Mouse (Mus musculus) central nervous system, embryonic 11.5 days (tissue): ENCODE data around the gene Cers1. TPM values are rescaled to one million over a fixed set of nuclear protein-coding genes. Genes with fewer than 3 reads are reported as not detected.

ENCODE experiments used
- polyA plus RNA-seq: library from polyadenylated mRNA; depleted of rRNA; stranded (reverse); fragments of >200 nt; gene quantifications from 2 replicates; pipeline ENCODE4 v1.2.3, GENCODE M21; 2012; rRNA removed

The Cers1 gene
- polyA plus RNA-seq: 6.7 and 8.8 TPM in 2 replicates

DNA sequence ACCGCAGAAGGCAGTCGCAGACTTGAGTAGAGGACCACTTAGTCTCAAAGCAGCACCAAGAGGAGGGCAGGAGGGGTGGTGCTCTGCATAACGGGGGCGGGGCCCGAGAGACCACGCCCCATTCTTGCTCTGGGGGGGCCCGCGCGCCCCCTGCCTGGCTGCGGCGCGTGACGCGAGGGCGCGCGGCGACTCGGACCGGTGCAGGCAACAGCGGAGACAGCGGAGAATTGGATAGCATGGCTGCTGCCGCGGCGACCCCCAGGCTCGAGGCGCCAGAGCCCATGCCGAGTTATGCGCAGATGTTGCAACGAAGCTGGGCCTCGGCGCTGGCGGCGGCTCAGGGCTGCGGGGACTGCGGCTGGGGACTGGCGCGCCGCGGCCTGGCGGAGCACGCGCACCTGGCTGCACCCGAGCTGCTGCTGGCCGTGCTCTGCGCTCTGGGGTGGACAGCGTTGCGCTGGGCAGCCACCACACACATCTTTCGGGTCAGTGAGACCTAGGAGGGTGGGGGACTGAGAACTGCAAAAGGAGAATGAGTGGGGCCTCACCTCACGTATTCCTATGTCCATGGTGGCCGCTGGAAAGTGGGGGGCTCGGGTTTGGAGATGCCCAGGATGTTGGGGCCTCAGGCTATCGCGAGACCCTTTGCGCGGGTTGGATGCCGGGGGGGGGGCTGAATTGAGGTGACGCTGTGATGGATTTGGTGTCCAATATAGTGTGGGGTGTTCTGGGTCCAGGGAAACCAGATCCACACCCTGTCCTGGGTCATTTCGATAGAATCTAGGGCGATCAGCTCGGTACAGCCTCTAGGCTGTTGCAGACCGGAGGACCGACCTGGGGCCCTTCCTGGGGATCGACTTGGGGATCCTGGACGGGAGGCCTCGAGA is at the start of gene Cers1:
Cers1 (plus strand) TSS at position 152 of the 887 bp plus-strand sequence.

DNA sequence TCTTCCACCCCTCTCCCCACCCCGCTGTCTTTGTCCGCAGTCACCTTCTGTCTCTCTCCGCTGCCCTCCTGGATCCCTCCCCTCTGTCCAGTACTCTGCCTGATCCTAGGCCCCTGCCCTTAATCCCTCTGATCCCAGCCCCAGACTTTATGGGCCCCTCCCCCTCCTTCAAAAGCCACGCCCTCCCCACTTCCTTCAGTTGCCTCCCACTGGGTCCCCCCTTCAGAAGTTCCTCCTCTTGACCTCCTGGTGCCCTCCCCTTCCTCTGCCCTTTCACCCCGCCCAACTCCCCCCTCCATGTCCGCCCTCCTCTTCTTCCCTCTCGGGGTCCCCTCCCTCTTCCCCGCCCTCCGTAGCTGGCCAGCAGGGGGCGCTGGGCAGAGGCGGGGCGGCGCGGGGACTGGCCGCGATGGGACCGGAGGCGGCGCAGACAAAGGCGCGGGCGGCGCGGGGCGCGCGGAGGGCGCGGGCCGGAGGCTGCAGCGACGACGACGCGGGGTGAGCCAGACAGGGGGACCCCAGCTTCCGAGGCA is 32.9 kb upstream of the Cers1 start, which contains the start of gene Homer3:
Homer3 (plus strand) TSS at position 225 of the 533 bp plus-strand sequence.

DNA sequence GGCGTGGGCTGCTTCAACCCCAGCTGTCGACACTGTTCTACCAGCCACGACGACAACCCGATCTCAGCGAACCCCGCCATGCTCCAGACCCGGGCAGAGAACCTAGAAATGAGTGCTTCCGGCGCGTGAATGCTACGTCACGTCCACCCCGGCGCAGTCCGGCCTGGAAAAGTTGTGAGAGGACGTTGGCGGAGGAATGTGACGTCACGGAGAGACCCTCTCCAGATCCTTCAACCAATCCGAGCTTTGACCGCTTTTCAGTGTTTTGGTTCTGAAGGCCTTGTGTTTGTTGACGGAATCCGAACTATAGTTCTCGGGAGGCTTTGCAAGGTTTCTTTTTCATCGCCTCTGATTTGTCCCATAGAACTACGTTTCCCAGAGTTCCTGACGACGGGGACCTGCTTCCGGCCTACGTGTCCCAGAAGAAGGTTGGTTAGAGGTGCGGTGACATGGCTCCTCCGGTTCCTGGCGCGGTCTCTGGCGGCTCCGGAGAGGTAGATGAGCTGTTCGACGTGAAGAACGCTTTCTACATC is 13.2 kb upstream of the Cers1 start, which contains the start of the genes Ddx49 and Cope:
Ddx49 (minus strand) TSS at position 132 of the 533 bp plus-strand sequence.
Cope (plus strand) TSS at position 161 of the 533 bp plus-strand sequence.

DNA sequence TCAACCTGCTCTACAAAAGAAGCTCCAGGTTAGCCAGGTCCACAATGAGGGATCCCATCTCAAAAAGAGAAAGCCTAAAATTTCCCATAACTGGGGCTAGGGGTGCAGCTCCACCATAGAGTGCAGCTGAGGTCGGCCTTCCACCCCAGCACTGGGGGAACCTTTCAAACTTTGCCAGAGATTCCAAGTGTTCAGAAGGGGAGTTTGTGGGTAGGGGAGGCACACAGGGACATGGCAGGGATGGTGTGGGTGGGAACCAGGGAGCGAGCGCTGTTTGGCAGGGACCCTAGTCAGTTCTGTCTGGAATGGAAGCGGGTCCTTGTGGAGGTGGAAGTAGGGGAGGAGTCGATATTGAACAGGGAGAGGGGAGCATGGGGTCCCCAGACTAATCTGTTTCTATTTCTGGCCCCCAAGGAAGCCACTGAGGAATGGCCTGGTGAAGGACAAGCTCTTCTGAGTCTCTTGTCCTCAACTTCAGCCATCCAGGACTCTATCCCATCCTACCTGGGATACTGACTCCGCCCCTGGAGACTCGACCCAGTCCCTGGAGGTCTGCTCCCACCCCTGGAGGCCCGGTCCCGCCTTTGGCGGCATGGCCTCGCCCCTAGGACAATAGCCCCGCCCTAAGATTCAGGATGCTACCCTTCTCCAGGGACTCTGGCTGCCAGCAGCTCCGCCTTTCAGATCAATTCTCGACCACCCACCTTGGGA is 13.7 kb downstream of the Cers1 start, which contains the start of gene Gdf1:
Gdf1 (plus strand) TSS at position 694 of the 711 bp plus-strand sequence.

DNA sequence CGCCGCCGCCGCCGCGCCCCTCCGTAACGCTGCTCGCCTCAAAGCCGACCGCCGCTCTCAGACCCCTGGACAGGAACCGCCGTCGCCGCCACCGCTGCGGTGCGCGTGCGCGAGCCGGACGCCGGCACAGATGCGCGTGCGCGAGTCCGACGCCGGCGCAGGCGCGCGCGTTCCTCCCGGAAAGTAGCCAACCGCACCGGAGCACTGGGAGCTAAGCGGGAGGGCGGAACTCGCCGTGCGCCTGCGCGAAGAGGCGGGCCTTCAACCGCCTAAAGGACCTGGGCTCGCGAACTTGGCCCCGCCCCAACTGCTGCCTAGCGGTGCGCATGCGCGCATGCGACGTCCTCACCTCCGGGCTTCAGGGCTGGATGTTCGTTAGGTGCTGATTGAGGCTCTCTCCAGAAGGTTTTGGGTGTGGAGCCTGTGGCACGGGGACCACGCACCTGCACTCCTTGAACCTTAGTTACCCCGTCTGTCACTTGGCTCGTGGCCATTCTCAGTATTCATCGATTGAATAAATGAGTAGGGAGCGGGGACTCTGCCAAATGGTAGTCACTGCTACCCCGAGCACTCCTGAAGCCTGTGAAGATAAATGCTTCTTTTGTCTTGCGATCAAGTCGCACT is 37.7 kb downstream of the Cers1 start, which contains the start of gene Upf1:
Upf1 (minus strand) TSS at position 85 of the 624 bp plus-strand sequence.

DNA sequence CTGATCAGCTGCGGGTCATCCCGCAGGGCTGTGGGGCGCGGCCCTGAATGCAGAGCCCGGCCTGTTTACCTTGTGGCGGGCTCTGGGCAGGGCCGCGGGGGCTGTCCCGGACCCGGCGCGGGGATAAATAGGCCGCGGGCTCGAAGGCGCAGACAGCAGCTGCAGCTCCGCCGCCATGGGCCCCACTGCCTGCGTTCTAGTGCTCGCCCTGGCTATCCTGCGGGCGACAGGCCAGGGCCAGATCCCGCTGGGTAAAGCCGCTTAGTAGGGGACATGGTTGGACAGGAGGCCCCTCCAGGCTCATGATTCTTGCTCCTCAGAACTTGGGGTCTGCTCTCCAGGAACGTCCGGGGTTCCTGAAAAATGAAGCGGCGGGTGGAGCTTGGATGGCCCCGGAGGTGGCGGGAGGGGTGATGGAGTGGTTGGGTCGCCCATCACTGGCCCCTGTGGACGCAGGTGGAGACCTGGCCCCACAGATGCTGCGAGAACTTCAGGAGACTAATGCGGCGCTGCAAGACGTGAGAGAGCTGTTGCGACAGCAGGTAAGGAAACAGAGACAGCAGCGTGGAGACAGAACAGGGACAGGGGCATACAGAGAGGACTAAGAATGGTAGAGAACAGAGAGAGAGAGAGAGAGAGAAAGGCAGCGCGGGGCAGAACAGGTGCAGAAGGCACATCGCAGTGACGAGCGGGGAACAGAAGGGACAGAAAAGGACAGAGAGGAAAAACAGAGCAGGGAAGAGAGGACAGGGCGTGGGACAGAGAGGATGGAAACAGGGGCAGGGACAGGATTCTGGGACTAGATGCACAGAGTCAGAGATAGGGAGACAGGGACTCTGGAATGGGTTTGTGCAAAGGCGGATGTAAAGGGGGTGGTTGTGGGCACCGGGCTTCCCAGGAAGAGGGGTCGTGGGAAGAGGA is 58.1 kb downstream of the Cers1 start, which contains the start of gene Comp:
Comp (plus strand) TSS at position 162 of the 921 bp plus-strand sequence.

Other genes with a start within 250 kb of the Cers1 start
- 4.4 and 5.1 TPM in 2 replicates for gene Tm6sf2, start 242.9 kb upstream of the Cers1 start, polyA plus RNA-seq
- gene Hapln4, start 232.3 kb upstream of the Cers1 start, polyA plus RNA-seq: 0.08 and 0.17 TPM in 2 replicates
- 24.0 and 32.7 TPM in 2 replicates for gene Ncan, start 194.9 kb upstream of the Cers1 start, polyA plus RNA-seq
- gene Nr2c2ap, start 184.4 kb upstream of the Cers1 start, polyA plus RNA-seq: 14.4 and 18.8 TPM in 2 replicates
- gene Rfxank, start 176.6 kb upstream of the Cers1 start, polyA plus RNA-seq: 21.7 and 26.6 TPM in 2 replicates
- 48.8 and 80.2 TPM in 2 replicates for gene Borcs8, start 176.3 kb upstream of the Cers1 start, polyA plus RNA-seq
- gene Mef2b, start 176.1 kb upstream of the Cers1 start, polyA plus RNA-seq: 0.25 and 0.31 TPM in 2 replicates
- 80.2 and 80.4 TPM in 2 replicates for gene Tmem161a, start 143.4 kb upstream of the Cers1 start, polyA plus RNA-seq
- 8.8 and 12.3 TPM in 2 replicates for gene Slc25a42, start 103.5 kb upstream of the Cers1 start, polyA plus RNA-seq
- gene Sugp2, start 81.5 kb upstream of the Cers1 start, polyA plus RNA-seq: 79.3 and 93.7 TPM in 2 replicates
- gene Armc6, start 81.3 kb upstream of the Cers1 start, polyA plus RNA-seq: 34.0 and 35.4 TPM in 2 replicates
- gene Homer3, start 32.9 kb upstream of the Cers1 start, polyA plus RNA-seq: 117 and 118 TPM in 2 replicates
- gene Ddx49, start 13.3 kb upstream of the Cers1 start, polyA plus RNA-seq: 54.6 and 70.9 TPM in 2 replicates
- 214 and 227 TPM in 2 replicates for gene Cope, start 13.3 kb upstream of the Cers1 start, polyA plus RNA-seq
- gene Gdf1, start 14.0 kb downstream of the Cers1 start, polyA plus RNA-seq: 3.1 and 7.7 TPM in 2 replicates
- 39.3 and 42.0 TPM in 2 replicates for gene Upf1, start 37.5 kb downstream of the Cers1 start, polyA plus RNA-seq
- gene Comp, start 57.8 kb downstream of the Cers1 start, polyA plus RNA-seq: 0.28 and 0.31 TPM in 2 replicates
- 17.0 and 25.5 TPM in 2 replicates for gene Crtc1, start 123.8 kb downstream of the Cers1 start, polyA plus RNA-seq
- 21.7 and 29.7 TPM in 2 replicates for gene Klhl26, start 161.2 kb downstream of the Cers1 start, polyA plus RNA-seq
- gene Tmem59l, start 171.6 kb downstream of the Cers1 start, polyA plus RNA-seq: 6.5 and 11.6 TPM in 2 replicates
- gene Crlf1, start 177.4 kb downstream of the Cers1 start, polyA plus RNA-seq: 1.8 and 19.1 TPM in 2 replicates
- gene Rex1bd, start 191.0 kb downstream of the Cers1 start, polyA plus RNA-seq: 128 and 152 TPM in 2 replicates
- 1,236 and 2,029 TPM in 2 replicates for gene Uba52, start 195.0 kb downstream of the Cers1 start, polyA plus RNA-seq
- 333 and 368 TPM in 2 replicates for gene Fkbp8, start 211.9 kb downstream of the Cers1 start, polyA plus RNA-seq
- 45.2 and 45.4 TPM in 2 replicates for gene Kxd1, start 212.2 kb downstream of the Cers1 start, polyA plus RNA-seq
- gene Ell, start 223.7 kb downstream of the Cers1 start, polyA plus RNA-seq: 18.0 and 24.2 TPM in 2 replicates